Mouse (Mus musculus): ENCODE data around the gene Taok3.

DNA sequence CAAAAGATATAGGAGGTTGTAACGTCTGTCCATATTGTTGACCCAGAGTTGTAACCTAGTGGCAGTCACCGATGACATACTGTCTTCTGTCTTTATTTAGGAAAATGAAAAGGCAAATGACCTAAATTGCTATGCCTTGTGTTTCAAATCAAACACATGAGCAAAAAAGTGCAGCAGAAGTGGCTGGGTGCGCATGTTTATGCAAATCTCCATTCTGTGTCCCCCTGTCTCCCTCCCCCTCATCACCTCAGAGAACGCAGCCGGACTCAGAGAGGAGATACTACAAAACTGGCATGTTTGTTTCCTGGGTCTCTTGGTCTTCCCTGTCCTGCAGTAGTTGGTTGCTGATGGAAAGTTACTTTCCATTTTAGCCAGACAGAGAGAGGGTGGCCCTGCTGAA lies 30.1 kb downstream of the Taok3 start:
- TF ChIP-seq GATA1 (IDR thresholded peaks at IDR 0.05; ENCODE audit: low read length) (no peak), TAL1 (IDR thresholded peaks at IDR 0.05; ENCODE audit: low read length) (no peak)
